Mouse (Mus musculus) heart, postnatal 25 days (tissue): ENCODE measurements at regions not wholly inside any gene's neighbourhood (a gene's known extent, or its start where the extent isn't known, plus 50 kb on each side); places are given as distances from the start of the nearest gene placed in this dataset.
"Not testable (repeated sequence)": the region's sequence is repeated elsewhere in the genome, so short reads cannot be mapped to it uniquely, and the experiment has no call there.

Experiments
- DNase-seq: peaks from one replicate; pipeline ENCODE4 v3.0.0; 2022; ENCODE audit warnings: low spot score
- intact Hi-C: fragments of 180-260 bp; cut with DNase I; formaldehyde crosslinking; loops from one replicate; pipeline ENCODE4 v1.15.1; 2025

DNA sequence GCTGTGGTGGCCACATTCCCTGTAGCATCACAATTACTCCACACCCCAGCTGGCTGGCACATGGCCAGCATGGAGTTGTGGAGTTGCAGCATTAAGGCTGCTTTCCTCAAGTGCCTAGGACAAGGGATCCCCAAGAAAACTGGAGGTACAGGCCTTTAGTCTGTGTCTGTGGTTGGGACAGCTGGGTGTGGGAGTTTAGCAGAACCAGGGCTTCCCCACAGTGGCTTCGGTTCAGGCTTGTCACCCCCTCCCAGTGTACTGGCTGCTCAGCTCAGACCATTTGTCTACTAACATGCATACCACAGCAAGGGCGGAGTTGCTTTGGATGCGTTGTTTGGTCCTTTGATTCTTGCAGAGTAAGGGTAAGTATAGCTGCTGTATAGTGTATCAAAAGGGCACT lies 79.1 kb upstream of the Neurl1b start:
- DNase-seq: no peak
- intact Hi-C loops: no loop called here

DNA sequence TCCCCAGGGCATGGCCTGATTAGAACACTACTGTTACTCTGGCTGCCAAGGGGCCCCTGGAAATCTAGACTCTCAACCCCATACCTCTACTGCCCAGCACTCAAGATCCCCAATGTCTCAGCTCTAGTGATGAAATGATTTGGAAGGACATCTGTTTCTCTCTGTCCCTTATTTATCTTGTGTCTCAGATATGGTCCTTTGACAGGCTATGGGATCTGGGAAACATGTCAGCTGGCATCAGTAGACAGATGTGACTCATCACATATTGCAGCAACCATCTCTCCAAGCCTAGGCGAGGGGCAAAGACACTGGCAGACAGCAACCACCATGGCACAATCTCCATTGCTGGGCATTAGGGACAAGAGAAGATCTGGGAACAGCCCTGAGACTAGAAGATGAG lies 78.6 kb upstream of the Neurl1b start:
- intact Hi-C loops: no loop called here
- DNase-seq: no peak

- intact Hi-C loops: no loop called here
- DNase-seq: no peak
These were observed 77.5 kb upstream of the Neurl1b start for GRCm38 (mm10) chr17:26337106-26337505.

DNA sequence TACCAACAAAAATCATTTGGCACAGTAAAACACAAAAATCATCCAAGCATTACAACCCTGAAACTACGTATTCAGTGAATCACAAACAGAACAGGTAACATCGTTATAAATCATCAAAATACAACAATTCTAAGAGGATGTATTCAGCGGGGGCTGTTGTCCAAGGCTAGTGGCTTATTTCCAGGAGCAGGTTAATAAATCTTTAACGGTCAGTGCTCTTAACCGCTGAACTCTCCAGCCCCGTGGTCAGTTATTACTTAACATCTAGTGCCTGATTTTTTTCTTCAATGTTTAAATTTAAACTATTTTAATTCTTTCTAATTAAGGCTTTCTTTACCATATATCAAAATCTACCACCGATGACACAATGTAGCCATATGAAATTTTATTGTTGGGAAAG lies 69.2 kb upstream of the Neurl1b start:
- intact Hi-C loops, DNase-seq: not testable (repeated sequence)

GRCm38 (mm10) chr17:26348116-26348515 lies 66.5 kb upstream of the Neurl1b start:
- intact Hi-C loops: no loop called here
- no peak for DNase-seq

- intact Hi-C loops: no loop called here
- no peak for DNase-seq
These were observed 64.9 kb upstream of the Neurl1b start for GRCm38 (mm10) chr17:26349741-26350140.

- DNase-seq: no peak
- intact Hi-C loops: no loop called here
These were observed 64.4 kb upstream of the Neurl1b start for GRCm38 (mm10) chr17:26350216-26350615.

GRCm38 (mm10) chr17:26351991-26352390 lies 62.6 kb upstream of the Neurl1b start:
- intact Hi-C loops: no loop called here
- DNase-seq: no peak

DNA sequence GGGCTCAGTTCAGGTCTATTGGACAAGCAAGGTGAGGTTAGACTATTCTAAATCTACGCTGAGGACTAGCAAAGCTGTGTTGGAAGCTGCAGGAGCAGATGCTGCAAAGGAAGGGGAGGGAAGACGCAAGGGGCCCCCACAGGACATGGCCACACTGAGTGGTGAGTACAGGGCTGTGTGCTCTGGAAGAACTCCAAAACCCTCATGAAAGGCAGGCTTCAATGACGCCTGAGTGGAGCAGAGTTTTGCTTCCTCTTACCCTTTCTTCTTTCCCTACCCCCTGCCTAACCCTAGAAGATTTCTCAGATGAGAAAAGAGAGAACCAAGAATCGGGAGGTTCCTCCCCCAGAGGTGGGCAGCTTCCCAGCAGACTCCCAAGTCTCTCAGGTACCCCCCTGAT lies 61.9 kb upstream of the Neurl1b start:
- intact Hi-C loops: no loop called here
- DNase-seq: no peak

GRCm38 (mm10) chr17:26354431-26354830 lies 60.2 kb upstream of the Neurl1b start:
- intact Hi-C loops: no loop called here
- DNase-seq: no peak

DNA sequence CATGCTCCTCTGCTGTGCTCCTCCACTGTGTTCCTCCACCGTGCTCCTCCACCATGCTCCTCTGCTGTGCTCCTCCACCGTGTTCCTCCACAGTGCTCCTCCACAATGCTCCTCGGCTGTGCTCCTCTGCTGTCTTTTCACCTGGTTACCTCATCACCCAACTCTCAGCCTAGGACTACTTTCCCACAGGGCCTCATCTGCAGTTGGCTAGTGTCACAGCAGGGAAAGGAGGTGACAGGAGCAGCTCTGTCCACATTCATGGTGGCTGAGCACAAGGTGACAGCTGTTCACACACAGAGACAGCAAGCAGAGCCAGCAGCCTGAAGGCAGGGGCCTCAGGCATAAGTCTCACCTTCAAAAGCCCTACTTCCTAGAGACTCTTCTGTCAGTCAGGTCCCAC lies 59.3 kb upstream of the Neurl1b start:
- intact Hi-C loops: no loop called here
- DNase-seq: no peak

- intact Hi-C loops: no loop called here
- no peak for DNase-seq
These were observed 57.7 kb upstream of the Neurl1b start for GRCm38 (mm10) chr17:26356906-26357305.

DNA sequence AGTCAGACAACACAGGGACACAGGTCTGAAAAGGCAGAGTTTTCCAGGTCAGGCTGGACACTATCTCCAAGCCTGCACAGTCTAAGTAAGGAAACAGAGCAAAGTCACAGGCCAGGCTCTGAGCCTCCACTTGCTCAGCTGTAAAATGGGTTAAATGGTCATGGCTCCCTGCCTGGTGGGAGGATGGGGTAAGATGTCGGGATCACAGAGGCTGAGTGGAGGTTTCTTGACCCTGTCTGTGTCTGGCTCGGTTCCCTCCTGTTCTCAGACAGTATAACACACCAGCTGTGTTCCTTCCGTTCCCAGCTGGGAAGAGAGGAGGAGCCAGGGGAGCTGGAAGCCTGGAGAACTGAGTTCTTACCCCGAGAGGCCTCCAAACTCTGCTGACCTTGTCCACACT lies 56.8 kb upstream of the Neurl1b start:
- intact Hi-C loops: no loop called here
- DNase-seq: peak; percentile 35

- intact Hi-C loops: no loop called here
- no peak for DNase-seq
These were observed 53.9 kb upstream of the Neurl1b start for GRCm38 (mm10) chr17:26360711-26361110.

GRCm38 (mm10) chr17:26361420-26361819 lies 53.2 kb upstream of the Neurl1b start:
- intact Hi-C loops: no loop called here
- no peak for DNase-seq

DNA sequence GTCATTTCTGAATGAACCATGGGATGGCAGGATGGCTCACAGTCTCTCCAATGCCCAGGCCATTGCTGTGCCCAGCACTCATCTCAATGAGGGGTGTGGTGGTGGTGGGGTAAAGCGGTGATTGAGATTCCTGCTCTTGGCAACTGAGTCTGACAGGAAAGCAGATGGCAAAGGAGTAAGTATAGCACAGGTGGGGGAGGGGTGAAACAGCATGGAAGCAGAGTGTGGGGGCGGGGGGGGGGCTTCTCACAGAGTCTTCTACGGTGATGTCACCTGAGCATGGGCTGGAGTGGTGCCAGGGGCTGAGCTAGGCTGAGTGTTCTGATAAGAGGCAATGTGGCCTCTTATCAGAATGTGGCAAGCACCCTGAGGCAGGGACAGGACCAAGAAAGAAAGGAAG lies 52.6 kb upstream of the Neurl1b start:
- no peak for DNase-seq

DNA sequence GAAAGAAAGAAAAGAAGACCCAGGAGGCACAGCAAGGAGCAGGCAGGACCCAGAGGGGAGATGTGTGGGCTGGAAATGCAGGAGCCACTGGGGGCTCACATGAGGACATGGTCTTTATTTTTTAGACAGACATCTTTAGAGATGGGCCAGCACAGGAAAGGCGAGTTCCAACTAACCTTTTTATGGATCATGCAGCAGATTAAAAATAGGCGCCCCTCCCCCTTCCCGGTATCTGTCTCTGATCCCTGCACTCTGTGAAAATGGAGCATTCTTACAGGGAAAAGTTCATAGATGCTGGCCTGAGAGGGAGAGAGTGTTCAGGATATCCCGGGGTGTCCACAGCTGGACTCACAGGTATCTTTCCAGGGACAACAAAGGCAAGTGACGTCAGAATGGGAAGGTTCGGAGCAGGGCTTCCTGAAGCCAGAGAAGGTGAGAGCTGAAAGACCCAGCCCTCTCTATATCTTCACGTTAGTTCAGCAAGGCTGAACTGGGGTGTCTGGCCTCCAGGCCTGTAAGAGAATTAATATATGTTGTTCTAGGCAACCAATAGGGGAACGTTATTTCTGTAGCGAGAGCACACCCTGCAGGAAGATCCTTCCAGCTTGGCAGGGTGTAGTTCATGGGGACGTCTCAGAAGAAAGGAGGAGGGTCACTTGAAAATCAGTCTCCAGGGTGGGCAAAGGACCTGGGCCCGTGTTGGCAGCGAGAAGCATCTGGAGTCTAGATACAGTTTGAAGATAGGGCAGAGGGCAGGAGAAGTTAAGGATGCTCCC lies 51.9 kb upstream of the Neurl1b start:
- DNase-seq: no peak

More for the DNA sequence above, 52.6 kb upstream of the Neurl1b start:
- intact Hi-C loops: no loop called here

DNA sequence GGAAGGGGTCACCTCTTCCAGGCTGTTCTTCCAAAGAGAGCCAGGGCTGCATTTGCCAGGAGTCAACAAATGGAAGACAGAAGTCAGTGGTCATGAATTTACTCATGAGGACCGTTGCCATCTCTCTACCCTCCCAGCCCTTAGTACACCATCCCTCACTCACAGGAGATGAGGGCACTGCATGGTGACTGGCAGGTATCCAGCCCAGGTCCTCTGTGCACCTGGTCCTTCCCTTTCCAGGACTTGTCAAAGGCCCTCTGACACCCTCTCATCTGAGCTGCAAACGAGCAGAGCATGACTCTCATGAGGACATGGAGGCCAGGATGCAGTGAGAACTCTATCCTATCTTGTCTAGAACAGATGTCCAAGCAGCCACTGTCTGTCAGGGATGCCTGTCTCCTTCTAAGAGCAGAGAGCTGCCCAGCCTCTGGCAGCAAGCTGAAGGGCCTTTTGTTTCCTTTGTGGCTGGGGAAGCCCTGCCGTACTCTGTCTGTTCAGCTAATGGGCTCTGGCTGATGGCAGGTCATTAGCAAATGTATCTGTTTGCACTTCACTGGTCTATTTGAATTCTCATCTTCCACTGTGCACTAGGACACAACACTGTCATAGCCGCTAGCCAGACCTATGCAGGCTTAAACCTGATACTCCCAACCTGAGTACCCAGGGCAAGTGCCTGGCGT lies 50.6 kb upstream of the Neurl1b start:
- DNase-seq: no peak
- intact Hi-C loops: no loop called here

More for the DNA sequence above, 51.9 kb upstream of the Neurl1b start:
- intact Hi-C loops: no loop called here
